Mouse (Mus musculus) heart, adult 2 months (tissue): ENCODE measurements around the gene Gatad2b.

Source experiments
- CTCF ChIP-seq: fragments of 200-600 bp; IDR thresholded peaks from 2 replicates; pipeline ENCODE4 v1.8.1; 2022; ENCODE audit warnings: antibody characterized with exemption, mild to moderate bottlenecking, moderate library complexity
- EP300 ChIP-seq: fragments of 200-500 bp; IDR thresholded peaks from 2 replicates; pipeline ENCODE4 v1.6.1; 2011; ENCODE audit warnings: low read depth, low read length, control low read depth; ENCODE audit not compliant: insufficient read depth
- POLR2A ChIP-seq: fragments of 200-500 bp; IDR thresholded peaks from 2 replicates; pipeline ENCODE4 v1.6.1; 2011; ENCODE audit warnings: mild to moderate bottlenecking, low read depth, low read length, control low read depth; ENCODE audit not compliant: insufficient read depth

DNA sequence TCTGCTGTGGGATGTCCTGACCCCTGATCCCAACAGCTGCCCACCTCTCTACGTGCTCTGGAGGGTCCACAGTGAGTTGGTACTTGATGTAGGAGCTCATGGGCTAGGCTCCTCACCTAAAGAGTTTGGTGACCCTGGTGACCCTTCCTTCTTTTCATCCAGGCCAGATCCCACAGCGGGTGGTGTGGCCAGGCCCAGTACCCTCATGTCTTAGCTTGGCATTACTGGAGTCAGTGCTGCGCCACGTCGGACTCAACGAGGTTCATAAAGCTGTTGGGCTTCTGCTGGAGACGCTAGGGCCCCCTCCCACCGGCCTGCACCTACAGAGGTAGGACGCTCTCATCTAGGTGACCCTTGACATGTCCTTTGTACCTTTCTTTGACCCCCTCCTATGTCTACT lies 13.8 kb upstream of the Gatad2b start:
- TF ChIP-seq CTCF: no peak
- TF ChIP-seq EP300: no peak
- TF ChIP-seq POLR2A: no peak
